Comparison of ENCODE assay signal across 10 mouse cellular contexts in the genomic region with DNA sequence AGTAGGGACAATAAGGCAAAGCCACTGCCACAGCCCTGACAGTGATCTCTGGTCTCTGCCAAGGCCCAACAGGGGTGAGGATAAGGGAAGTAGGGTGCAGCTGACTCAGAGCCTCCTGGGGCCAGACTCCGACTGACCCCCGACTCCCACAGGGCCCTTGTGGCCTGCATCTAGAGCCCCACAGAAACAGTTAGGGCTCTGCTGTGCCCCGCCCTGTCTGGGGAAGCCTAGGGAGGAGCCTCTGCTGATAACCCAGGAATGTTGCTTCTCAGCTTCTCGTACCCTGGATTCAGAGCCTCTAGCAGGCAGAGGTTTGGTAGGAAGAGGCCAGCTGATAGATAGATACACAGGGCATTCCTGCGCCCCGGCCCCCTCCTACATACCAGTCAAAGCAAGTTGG.
DNase-seq lines count a peak whose midpoint lies in the region; ATAC-seq lines count a peak whose summit lies in the region.
"Had no signal": no experiment of that assay in that cellular context is flagged by ENCODE, and none has a peak within 500 bp of the region (broad histone marks: within the 10 kb centered on the region; RNA-seq: fewer than 3 reads in every experiment).

No protein-coding gene starts in this region.

- peaks cover 92% of the 10 kb centered on the region for H3K4me1 ChIP-seq in lung, embryonic 15.5 days

- ATAC-seq in lung, embryonic 15.5 days (ENCODE audit: borderline replicate concordance, extremely low read depth, low FRiP score, low TSS enrichment), result no peak

- WGBS in lung, embryonic 15.5 days, result 36% methylated on average over 6 of the region's 6 CpGs

- peak; percentile 45 to 70 for DNase-seq in adrenal gland, adult (ENCODE audit: inconsistent age in 2 of 2, low spot score in 1 of 2)
- DNase-seq in adrenal gland, postnatal 4 days (ENCODE audit: low spot score in 2 of 2), result no peak
- DNase-seq in urinary bladder, postnatal 25 days (ENCODE audit: low spot score), result peak; percentile 53
- no peak for DNase-seq in urinary bladder, postnatal 10 days (ENCODE audit: low spot score)
- no peak for DNase-seq in frontal cortex, postnatal 36 days (ENCODE audit: low spot score in 2 of 2)
- DNase-seq in cerebellum, postnatal 36 days, result no peak
- DNase-seq in right cerebral cortex, adult 2 months (ENCODE audit: low spot score in 2 of 2), result no peak

- no peak overlapping the region; the same call in 1 of the 2 replicates for H3K4me2 ChIP-seq in lung, embryonic 15.5 days
- H3K4me2 ChIP-seq: hindbrain, embryonic 12.5 days had no signal

- H3K9me3 ChIP-seq in lung, embryonic 15.5 days, result no peaks in the 10 kb centered on the region
- H3K9me3 ChIP-seq: hindbrain, embryonic 12.5 days had no signal

- no peaks in the 10 kb centered on the region for H3K27me3 ChIP-seq in lung, embryonic 15.5 days
- H3K27me3 ChIP-seq: hindbrain, embryonic 12.5 days had no signal

- H3K27ac ChIP-seq in lung, embryonic 15.5 days, result peak overlapping the region; percentile 60
- H3K27ac ChIP-seq: hindbrain, embryonic 12.5 days; liver, embryonic 14.5 days had no signal

- H3K9ac ChIP-seq in lung, embryonic 15.5 days, result no peak overlapping the region
- H3K9ac ChIP-seq: hindbrain, embryonic 12.5 days; liver, embryonic 14.5 days had no signal

- H3K4me3 ChIP-seq in lung, embryonic 15.5 days, result no peak overlapping the region
- H3K4me3 ChIP-seq: hindbrain, embryonic 12.5 days had no signal

- no peaks in the 10 kb centered on the region for H3K36me3 ChIP-seq in lung, embryonic 15.5 days
- H3K36me3 ChIP-seq: hindbrain, embryonic 12.5 days had no signal

Comparison
In these comparisons a context has a peak if more than half of its experiments do, and no peak if none do; other contexts are left out.
1. DNase-seq: peak in adrenal gland, adult (2 of 2) and urinary bladder, postnatal 25 days (single experiment); none in adrenal gland, postnatal 4 days (0 of 2), urinary bladder, postnatal 10 days (single experiment), frontal cortex, postnatal 36 days (0 of 2), cerebellum, postnatal 36 days (0 of 2) and right cerebral cortex, adult 2 months (0 of 2).